Mouse (Mus musculus): ENCODE measurements at regions not wholly inside any gene's neighbourhood (a gene's known extent, or its start where the extent isn't known, plus 50 kb on each side); places are given as distances from the start of the nearest gene placed in this dataset.

DNA sequence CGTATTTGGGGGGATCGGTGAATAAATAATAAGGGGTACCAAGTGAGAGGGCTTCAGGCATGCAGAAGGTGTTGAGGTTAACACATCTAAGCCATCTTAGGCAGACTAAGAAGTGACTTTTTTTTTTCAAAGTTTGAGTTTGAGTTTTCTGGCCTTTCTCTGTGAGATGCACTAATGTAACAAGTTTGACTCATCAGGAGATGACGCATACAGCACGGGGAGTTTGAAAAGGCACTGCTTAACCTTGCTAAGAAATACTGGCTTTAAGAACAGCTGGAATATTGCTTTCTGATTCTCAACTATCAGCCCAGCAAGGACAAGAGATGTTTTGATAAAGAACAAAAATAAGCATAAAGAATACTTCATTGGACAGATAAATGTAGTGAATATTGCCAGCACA lies 806.6 kb downstream of the Kcna4 start:
- no peaks in the 10 kb centered on the region for H3K36me3 ChIP-seq (ENCODE audit: control insufficient read depth, insufficient read depth, low read length)
- H3K79me2 ChIP-seq (replicated peaks; ENCODE audit: control insufficient read depth, insufficient read depth, low read length), result no peaks in the 10 kb centered on the region
- WGBS, result 80% methylated on average over 4 of the region's 4 CpGs
- DNase-seq, result no peak
- no peak overlapping the region for H3K4me3 ChIP-seq
- no peak overlapping the region for H3K9ac ChIP-seq (ENCODE audit: low read depth, low read length)
- intact Hi-C loops (cut with DNase I), result no loop called here
- TF ChIP-seq EP300 (IDR thresholded peaks at IDR 0.05; ENCODE audit: insufficient read depth, low read depth, low read length) (no peak), POLR2A (IDR thresholded peaks at IDR 0.05; ENCODE audit: insufficient read depth, low read depth, low read length) (no peak), CTCF (IDR thresholded peaks at IDR 0.05) (no peak)
- H3K27me3 ChIP-seq (ENCODE audit: control insufficient read depth, insufficient read depth, low read length), result no peaks in the 10 kb centered on the region
- H3K27ac ChIP-seq, result no peak overlapping the region
- H3K4me1 ChIP-seq (ENCODE audit: control insufficient read depth, insufficient read depth, low read length), result no peaks in the 10 kb centered on the region

DNA sequence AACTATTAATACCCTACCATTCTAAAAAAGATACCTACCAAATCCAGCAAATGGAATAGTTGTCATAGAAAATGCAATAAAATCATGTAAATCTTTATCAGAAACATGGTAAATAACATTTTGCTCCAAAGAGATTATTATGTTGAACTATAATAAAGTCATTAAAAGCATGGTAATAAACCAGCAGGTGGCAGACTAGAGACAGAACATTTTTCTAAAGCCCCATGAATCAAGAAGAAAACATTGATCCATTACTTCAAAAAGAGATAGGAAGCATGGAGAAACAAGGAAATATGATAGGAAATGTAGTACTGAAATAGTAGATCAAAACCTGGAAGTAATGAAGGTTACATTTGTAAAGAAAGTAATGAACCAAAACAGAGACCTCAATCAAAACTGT lies 819.7 kb downstream of the Kcna4 start:
- Histone ChIP-seq H3K36me3 (ENCODE audit: control insufficient read depth, insufficient read depth, low read length) (no peaks in the 10 kb centered on the region), H3K9ac (ENCODE audit: low read depth, low read length) (no peak overlapping the region), H3K79me2 (replicated peaks; ENCODE audit: control insufficient read depth, insufficient read depth, low read length) (no peaks in the 10 kb centered on the region), H3K27ac (no peak overlapping the region), H3K27me3 (ENCODE audit: control insufficient read depth, insufficient read depth, low read length) (no peaks in the 10 kb centered on the region), H3K4me3 (no peak overlapping the region), H3K4me1 (ENCODE audit: control insufficient read depth, insufficient read depth, low read length) (no peaks in the 10 kb centered on the region)
- intact Hi-C loops (cut with DNase I), result no loop called here
- no peak for DNase-seq
- TF ChIP-seq EP300 (IDR thresholded peaks at IDR 0.05; ENCODE audit: insufficient read depth, low read depth, low read length) (no peak), CTCF (IDR thresholded peaks at IDR 0.05) (peak; percentile 31; the same call in 1 of the 2 replicates), POLR2A (IDR thresholded peaks at IDR 0.05; ENCODE audit: insufficient read depth, low read depth, low read length) (no peak)

DNA sequence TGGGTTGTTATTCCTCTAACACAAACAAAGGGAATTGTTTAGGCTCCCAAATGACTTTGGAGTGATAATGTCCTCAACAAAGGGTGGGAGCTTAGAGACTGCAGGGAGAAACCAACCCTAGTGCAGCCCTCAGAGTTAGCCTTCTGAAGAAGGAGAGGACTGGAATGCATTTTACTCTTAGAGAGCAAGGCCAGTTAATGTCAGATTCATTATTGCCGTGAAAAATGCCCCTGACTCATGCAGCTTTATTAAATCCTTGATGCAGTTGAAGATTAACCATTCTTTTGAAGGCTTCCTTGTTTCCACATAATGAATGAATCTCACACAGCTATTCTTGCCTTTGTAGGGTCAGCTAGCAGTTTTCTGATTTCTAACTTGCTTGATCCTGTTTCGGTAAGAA lies 855.3 kb downstream of the Kcna4 start:
- 75% methylated on average over 2 of the region's 2 CpGs for WGBS
- no peak overlapping the region for H3K4me3 ChIP-seq
- intact Hi-C loops (cut with DNase I), result no loop called here
- DNase-seq, result no peak
- H3K9ac ChIP-seq (ENCODE audit: low read depth, low read length), result no peak overlapping the region
- no peaks in the 10 kb centered on the region for H3K36me3 ChIP-seq (ENCODE audit: control insufficient read depth, insufficient read depth, low read length)
- no peaks in the 10 kb centered on the region for H3K4me1 ChIP-seq (ENCODE audit: control insufficient read depth, insufficient read depth, low read length)
- H3K27ac ChIP-seq, result no peak overlapping the region
- no peaks in the 10 kb centered on the region for H3K27me3 ChIP-seq (ENCODE audit: control insufficient read depth, insufficient read depth, low read length)
- no peaks in the 10 kb centered on the region for H3K79me2 ChIP-seq (replicated peaks; ENCODE audit: control insufficient read depth, insufficient read depth, low read length)
- TF ChIP-seq EP300 (IDR thresholded peaks at IDR 0.05; ENCODE audit: insufficient read depth, low read depth, low read length) (no peak), POLR2A (IDR thresholded peaks at IDR 0.05; ENCODE audit: insufficient read depth, low read depth, low read length) (no peak), CTCF (IDR thresholded peaks at IDR 0.05) (no peak)

DNA sequence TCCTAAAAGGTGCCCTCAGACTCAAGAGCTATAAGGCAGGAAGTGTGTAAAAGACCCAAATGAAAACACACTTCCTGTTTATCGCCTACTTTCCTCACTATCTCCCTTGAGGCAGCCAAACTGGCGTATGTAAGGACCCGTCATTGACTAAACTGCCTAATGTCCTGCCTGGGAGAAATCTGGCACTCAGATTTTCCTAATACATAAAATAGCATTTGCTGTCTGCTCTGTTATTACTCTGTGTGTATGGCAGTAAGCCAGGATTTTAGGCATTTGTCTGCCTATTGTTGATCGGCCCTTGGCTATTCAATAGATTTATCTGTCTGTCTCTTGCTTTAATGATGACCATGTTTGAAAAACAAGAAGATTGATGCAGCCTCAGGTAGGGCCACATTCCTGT lies 857.8 kb downstream of the Kcna4 start:
- H3K27me3 ChIP-seq (ENCODE audit: control insufficient read depth, insufficient read depth, low read length), result no peaks in the 10 kb centered on the region
- H3K9ac ChIP-seq (ENCODE audit: low read depth, low read length), result no peak overlapping the region
- no peak overlapping the region for H3K4me3 ChIP-seq
- no peak for DNase-seq
- intact Hi-C loops (cut with DNase I), result no loop called here
- TF ChIP-seq CTCF (IDR thresholded peaks at IDR 0.05), result no peak
- TF ChIP-seq EP300 (IDR thresholded peaks at IDR 0.05; ENCODE audit: insufficient read depth, low read depth, low read length), result no peak
- TF ChIP-seq POLR2A (IDR thresholded peaks at IDR 0.05; ENCODE audit: insufficient read depth, low read depth, low read length), result no peak
- no peak overlapping the region for H3K27ac ChIP-seq
- no peaks in the 10 kb centered on the region for H3K79me2 ChIP-seq (replicated peaks; ENCODE audit: control insufficient read depth, insufficient read depth, low read length)
- 33% methylated on average over 4 of the region's 4 CpGs for WGBS
- H3K36me3 ChIP-seq (ENCODE audit: control insufficient read depth, insufficient read depth, low read length), result no peaks in the 10 kb centered on the region
- no peaks in the 10 kb centered on the region for H3K4me1 ChIP-seq (ENCODE audit: control insufficient read depth, insufficient read depth, low read length)

DNA sequence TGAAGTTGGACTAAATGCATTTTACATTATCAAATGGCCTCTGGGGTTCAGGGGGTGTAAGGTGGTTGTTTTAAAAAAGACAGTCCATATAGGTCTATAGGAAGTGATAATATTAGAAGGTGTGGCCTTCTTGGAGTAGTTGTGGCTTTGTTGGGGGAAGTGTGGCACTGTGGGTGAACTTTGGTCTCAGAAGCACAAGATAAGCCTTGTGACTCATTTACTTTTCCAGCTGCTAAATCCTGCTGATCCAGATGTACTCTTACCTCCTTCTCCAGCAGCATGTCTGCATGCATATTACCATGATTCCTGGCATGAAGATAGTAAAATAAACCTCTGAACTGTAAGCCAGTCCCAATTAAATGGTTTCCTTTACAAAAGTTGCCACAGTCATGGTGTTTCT lies 865.8 kb downstream of the Kcna4 start:
- TF ChIP-seq EP300 (IDR thresholded peaks at IDR 0.05; ENCODE audit: insufficient read depth, low read depth, low read length) (no peak), POLR2A (IDR thresholded peaks at IDR 0.05; ENCODE audit: insufficient read depth, low read depth, low read length) (no peak), CTCF (IDR thresholded peaks at IDR 0.05) (no peak)
- Histone ChIP-seq H3K79me2 (replicated peaks; ENCODE audit: control insufficient read depth, insufficient read depth, low read length) (no peaks in the 10 kb centered on the region), H3K9ac (ENCODE audit: low read depth, low read length) (no peak overlapping the region), H3K27ac (no peak overlapping the region), H3K4me3 (no peak overlapping the region), H3K36me3 (ENCODE audit: control insufficient read depth, insufficient read depth, low read length) (no peaks in the 10 kb centered on the region), H3K4me1 (ENCODE audit: control insufficient read depth, insufficient read depth, low read length) (no peaks in the 10 kb centered on the region), H3K27me3 (ENCODE audit: control insufficient read depth, insufficient read depth, low read length) (no peaks in the 10 kb centered on the region)
- no peak for DNase-seq
- intact Hi-C loops (cut with DNase I), result no loop called here

DNA sequence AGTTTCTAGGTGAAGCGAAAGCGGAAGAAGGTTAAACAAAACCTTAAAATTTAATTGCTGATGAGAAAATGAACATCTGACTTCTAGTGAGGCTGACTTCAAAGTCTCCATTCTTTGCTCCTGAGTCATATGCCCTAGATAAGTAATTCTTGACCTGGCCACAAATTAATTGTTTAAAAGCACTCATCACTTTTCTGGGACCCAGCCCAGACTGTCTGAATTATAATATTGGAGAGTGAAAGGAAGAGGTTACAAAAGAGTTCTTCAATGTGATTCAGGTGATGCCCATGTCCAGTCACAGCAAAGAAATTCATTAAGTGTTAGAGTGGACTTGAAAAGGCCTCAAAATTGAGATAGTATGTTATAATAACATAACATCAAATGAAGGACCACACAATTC lies 867.3 kb downstream of the Kcna4 start:
- no peak for DNase-seq
- Histone ChIP-seq H3K79me2 (replicated peaks; ENCODE audit: control insufficient read depth, insufficient read depth, low read length) (no peaks in the 10 kb centered on the region), H3K27ac (no peak overlapping the region), H3K27me3 (ENCODE audit: control insufficient read depth, insufficient read depth, low read length) (no peaks in the 10 kb centered on the region), H3K4me1 (ENCODE audit: control insufficient read depth, insufficient read depth, low read length) (no peaks in the 10 kb centered on the region), H3K4me3 (no peak overlapping the region), H3K9ac (ENCODE audit: low read depth, low read length) (no peak overlapping the region), H3K36me3 (ENCODE audit: control insufficient read depth, insufficient read depth, low read length) (no peaks in the 10 kb centered on the region)
- intact Hi-C loops (cut with DNase I), result no loop called here
- TF ChIP-seq CTCF (IDR thresholded peaks at IDR 0.05) (no peak), EP300 (IDR thresholded peaks at IDR 0.05; ENCODE audit: insufficient read depth, low read depth, low read length) (no peak), POLR2A (IDR thresholded peaks at IDR 0.05; ENCODE audit: insufficient read depth, low read depth, low read length) (no peak)
- WGBS, result 84% methylated on average over 2 of the region's 2 CpGs

Measured in heart, adult 2 months (tissue).